Mouse (Mus musculus) heart, adult 2 months (tissue): ENCODE measurements at regions not wholly inside any gene's neighbourhood (a gene's known extent, or its start where the extent isn't known, plus 50 kb on each side); places are given as distances from the start of the nearest gene placed in this dataset.

Source experiments
- DNase-seq, 2 experiments: peaks; one replicate each; pipeline ENCODE4 v3.0.0; 2021
- H3K27ac ChIP-seq: fragments of 200-600 bp; 2 replicates; pipeline ENCODE4 v1.8.1; 2022
- H3K27me3 ChIP-seq: fragments of 200-500 bp; 2 replicates; pipeline ENCODE4 v1.6.1; 2012; ENCODE audit warnings: mild to moderate bottlenecking, low read length, inconsistent platforms, mixed read lengths; ENCODE audit not compliant: control insufficient read depth, insufficient read depth
- H3K36me3 ChIP-seq: fragments of 200-500 bp; 2 replicates; pipeline ENCODE4 v1.6.1; 2012; ENCODE audit warnings: low read length, inconsistent platforms; ENCODE audit not compliant: control insufficient read depth, insufficient read depth
- H3K4me1 ChIP-seq: fragments of 200-500 bp; 2 replicates; pipeline ENCODE4 v1.6.1; 2011; ENCODE audit warnings: low read length; ENCODE audit not compliant: control insufficient read depth, insufficient read depth
- H3K4me3 ChIP-seq: fragments of 200-600 bp; 2 replicates; pipeline ENCODE4 v1.8.1; 2022
- H3K79me2 ChIP-seq: fragments of 200-500 bp; replicated peaks from 2 replicates; pipeline ENCODE4 v1.6.1; 2012; ENCODE audit warnings: mild to moderate bottlenecking, inconsistent platforms, low read length, moderate library complexity, mixed read lengths; ENCODE audit not compliant: control insufficient read depth, insufficient read depth
- H3K9ac ChIP-seq: fragments of 200-500 bp; 2 replicates; pipeline ENCODE4 v1.6.1; 2012; ENCODE audit warnings: low read depth, mild to moderate bottlenecking, control low read depth, inconsistent platforms, low read length, mixed read lengths
- CTCF ChIP-seq: fragments of 200-600 bp; IDR thresholded peaks from 2 replicates; pipeline ENCODE4 v1.8.1; 2022; ENCODE audit warnings: antibody characterized with exemption, mild to moderate bottlenecking, moderate library complexity
- EP300 ChIP-seq: fragments of 200-500 bp; IDR thresholded peaks from 2 replicates; pipeline ENCODE4 v1.6.1; 2011; ENCODE audit warnings: low read depth, low read length, control low read depth; ENCODE audit not compliant: insufficient read depth
- POLR2A ChIP-seq: fragments of 200-500 bp; IDR thresholded peaks from 2 replicates; pipeline ENCODE4 v1.6.1; 2011; ENCODE audit warnings: mild to moderate bottlenecking, low read depth, low read length, control low read depth; ENCODE audit not compliant: insufficient read depth
- WGBS: fragments of 180-500 bp; shearing (Covaris S2); methylation state at CpG from one replicate; pipeline ENCODE4 v1.1.7; 2018; 5-methylcytosine and 5-hydroxymethylcytosine counted together
- intact Hi-C: fragments of 180-260 bp; cut with DNase I; formaldehyde crosslinking; loops from one replicate; pipeline ENCODE4 v1.15.1; 2025

DNA sequence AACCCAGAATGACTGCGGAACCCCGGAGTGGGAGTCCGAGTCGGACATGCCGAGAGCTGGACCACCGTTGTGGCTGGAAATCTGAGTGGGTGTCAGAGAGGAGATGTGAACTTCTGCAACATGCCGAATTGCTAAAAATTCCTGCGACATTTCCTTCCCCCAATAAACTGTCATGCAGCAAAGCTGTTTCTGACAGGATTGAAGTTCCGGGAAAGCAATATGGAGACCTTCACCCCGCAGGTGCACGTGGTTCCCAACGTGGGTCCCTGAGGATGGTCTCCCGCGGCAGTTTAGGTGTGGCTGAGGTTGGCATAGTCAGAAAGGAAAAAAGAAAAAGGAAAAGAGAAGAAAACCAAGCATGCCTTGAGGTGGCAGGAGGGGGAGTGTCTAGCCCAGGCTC, 269.0 kb upstream of the Zfp637 start:
- intact Hi-C loops, result loop anchor here (5.0 kb wide), 1 partner anchor 35 kb away; no protein-coding TSS in a partner anchor
- no peak overlapping the region for H3K4me3 ChIP-seq
- no peaks in the 10 kb centered on the region for H3K79me2 ChIP-seq
- no peaks in the 10 kb centered on the region for H3K27me3 ChIP-seq
- WGBS, result 89% methylated on average over 14 of the region's 14 CpGs
- H3K4me1 ChIP-seq, result peaks cover 22% of the 10 kb centered on the region
- H3K36me3 ChIP-seq, result no peaks in the 10 kb centered on the region
- no peak overlapping the region for H3K9ac ChIP-seq
- no peak overlapping the region; the same call in 1 of the 2 replicates for H3K27ac ChIP-seq
- no peak for TF ChIP-seq CTCF
- no peak for TF ChIP-seq EP300
- no peak for TF ChIP-seq POLR2A
- no peak for DNase-seq

- H3K27ac ChIP-seq, result peak overlapping the region; percentile 41; the same call in 1 of the 2 replicates
- H3K27me3 ChIP-seq, result no peaks in the 10 kb centered on the region
- H3K4me1 ChIP-seq, result peaks cover 21% of the 10 kb centered on the region
- TF ChIP-seq CTCF (no peak), EP300 (no peak), POLR2A (no peak)
- no peaks in the 10 kb centered on the region for H3K36me3 ChIP-seq
- intact Hi-C loops, result loop anchor here (5.0 kb wide), 1 partner anchor 34 kb away; no protein-coding TSS in a partner anchor
- no peaks in the 10 kb centered on the region for H3K79me2 ChIP-seq
- H3K4me3 ChIP-seq, result no peak overlapping the region
- no peak for DNase-seq
- WGBS, result 95% methylated on average over 8 of the region's 8 CpGs
- H3K9ac ChIP-seq, result no peak overlapping the region
Observed at GRCm38 (mm10) chr6:117573371-117573770, 267.6 kb upstream of the Zfp637 start.

DNA sequence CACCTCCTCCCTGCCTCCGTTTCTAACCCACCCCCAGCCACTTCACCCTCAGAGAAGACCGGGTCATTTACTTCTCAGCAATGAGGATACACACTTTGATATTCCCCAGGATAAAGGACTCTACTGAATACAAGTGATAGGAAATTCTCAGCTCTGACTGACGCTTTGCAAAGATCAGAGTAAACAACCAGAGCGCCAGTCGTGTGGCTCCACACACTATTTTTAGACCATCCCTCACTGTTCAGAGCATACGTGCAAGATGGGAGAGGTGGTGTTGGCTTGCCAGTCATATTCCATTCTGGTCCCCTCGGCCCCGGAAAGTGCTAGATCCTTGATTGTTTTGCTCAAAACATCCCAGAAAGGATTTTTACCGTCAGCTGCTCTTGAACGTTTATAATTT, 266.8 kb upstream of the Zfp637 start:
- no peak overlapping the region for H3K9ac ChIP-seq
- H3K4me3 ChIP-seq, result no peak overlapping the region
- H3K4me1 ChIP-seq, result peaks cover 21% of the 10 kb centered on the region
- no peaks in the 10 kb centered on the region for H3K79me2 ChIP-seq
- H3K36me3 ChIP-seq, result no peaks in the 10 kb centered on the region
- H3K27me3 ChIP-seq, result no peaks in the 10 kb centered on the region
- H3K27ac ChIP-seq, result peak overlapping the region; percentile 64
- TF ChIP-seq EP300, result no peak
- TF ChIP-seq CTCF, result no peak
- TF ChIP-seq POLR2A, result no peak
- 19% methylated on average over 10 of the region's 10 CpGs for WGBS
- DNase-seq, result no peak
- intact Hi-C loops, result loop anchor here (2.0 to 5.0 kb wide), 2 partner anchors 21 to 33 kb away; no protein-coding TSS in a partner anchor

GRCm38 (mm10) chr6:117575057-117575456, 265.9 kb upstream of the Zfp637 start:
- Histone ChIP-seq H3K27ac (no peak overlapping the region; the same call in 1 of the 2 replicates), H3K27me3 (no peaks in the 10 kb centered on the region), H3K79me2 (no peaks in the 10 kb centered on the region), H3K9ac (no peak overlapping the region), H3K4me1 (peaks cover 18% of the 10 kb centered on the region), H3K36me3 (no peaks in the 10 kb centered on the region), H3K4me3 (no peak overlapping the region)
- no peak for DNase-seq
- 72% methylated on average over 5 of the region's 5 CpGs for WGBS
- TF ChIP-seq EP300 (no peak), POLR2A (no peak), CTCF (no peak)
- intact Hi-C loops, result loop anchor here (2.0 kb wide), 1 partner anchor 22 kb away; no protein-coding TSS in a partner anchor

GRCm38 (mm10) chr6:117576021-117576420, 265.0 kb upstream of the Zfp637 start:
- Histone ChIP-seq H3K9ac (no peak overlapping the region), H3K27ac (no peak overlapping the region), H3K79me2 (no peaks in the 10 kb centered on the region), H3K4me3 (no peak overlapping the region), H3K36me3 (no peaks in the 10 kb centered on the region), H3K27me3 (no peaks in the 10 kb centered on the region), H3K4me1 (peaks cover 13% of the 10 kb centered on the region)
- no peak for TF ChIP-seq EP300
- no peak for TF ChIP-seq CTCF
- TF ChIP-seq POLR2A, result no peak
- 96% methylated on average over 9 of the region's 9 CpGs for WGBS
- no peak for DNase-seq
- intact Hi-C loops, result no loop called here

- no peaks in the 10 kb centered on the region for H3K79me2 ChIP-seq
- H3K4me3 ChIP-seq, result no peak overlapping the region
- no peaks in the 10 kb centered on the region for H3K27me3 ChIP-seq
- H3K36me3 ChIP-seq, result no peaks in the 10 kb centered on the region
- intact Hi-C loops, result no loop called here
- WGBS, result 78% methylated on average over 10 of the region's 10 CpGs
- no peak overlapping the region for H3K9ac ChIP-seq
- no peak for TF ChIP-seq CTCF
- no peak for TF ChIP-seq EP300
- TF ChIP-seq POLR2A, result no peak
- peaks cover 11% of the 10 kb centered on the region for H3K4me1 ChIP-seq
- no peak overlapping the region for H3K27ac ChIP-seq
- no peak for DNase-seq
Observed at GRCm38 (mm10) chr6:117577539-117578521, 263.1 kb upstream of the Zfp637 start.
